Comparison of ENCODE assay signal across 8 mouse cellular contexts in genomic region chr14:49234788-49235515, GRCm38 (mm10). TPM values are rescaled to one million over a fixed set of nuclear protein-coding genes. Genes with fewer than 3 reads are reported as not detected.
DNase-seq lines count a peak whose midpoint lies in the region; ATAC-seq and TF ChIP-seq lines count a peak whose summit lies in the region.
"Had no signal": no experiment of that assay in that cellular context is flagged by ENCODE, and none has a peak within 500 bp of the region (broad histone marks: within the 10 kb centered on the region; RNA-seq: fewer than 3 reads in every experiment).

No protein-coding gene starts in this region.

- 0 out of 2 replicates have a peak overlapping the region, but pooled peaks have one; percentile 38 for H3K4me3 ChIP-seq in G1E (ENCODE audit: low read depth, low read length)
- H3K4me3 ChIP-seq in limb, embryonic 14.5 days (replicated peaks; ENCODE audit: low read length): no peak overlapping the region
- H3K4me3 ChIP-seq: neural tube, embryonic 13.5 days had no signal

- H3K9me3 ChIP-seq in G1E (replicated peaks): no peaks in the 10 kb centered on the region
- H3K9me3 ChIP-seq in limb, embryonic 14.5 days (ENCODE audit: control insufficient read depth, low read length): no peaks in the 10 kb centered on the region
- H3K9me3 ChIP-seq: neural tube, embryonic 13.5 days had no signal

- TF ChIP-seq CTCF in G1E (IDR thresholded peaks at IDR 0.05; ENCODE audit: low read depth, low read length): peak; percentile 31; the same call in 1 of the 2 replicates

- no peak overlapping the region for H3K4me2 ChIP-seq in limb, embryonic 14.5 days (replicated peaks; ENCODE audit: low read depth, low read length, severe bottlenecking)
- H3K4me2 ChIP-seq: neural tube, embryonic 13.5 days had no signal

- peak; percentile 40 for ATAC-seq in G1E (ENCODE audit: extremely low read depth, insufficient number of reproducible peaks, low FRiP score, poor library complexity, severe bottlenecking)
- peak; percentile 70 for ATAC-seq in granulocyte monocyte progenitor cell, adult 5-6 weeks (replicated peaks; ENCODE audit: poor library complexity, severe bottlenecking)
- no peak for ATAC-seq in limb, embryonic 14.5 days (ENCODE audit: low FRiP score, low read depth)

- no peaks in the 10 kb centered on the region; the same call in 1 of the 2 replicates for H3K27me3 ChIP-seq in G1E (ENCODE audit: insufficient read depth, low read length)
- no peaks in the 10 kb centered on the region for H3K27me3 ChIP-seq in limb, embryonic 14.5 days (ENCODE audit: control insufficient read depth, insufficient read depth, low read length)
- H3K27me3 ChIP-seq: neural tube, embryonic 13.5 days had no signal

- intact Hi-C loops in left cerebral cortex, postnatal 36 days (cut with DNase I): loop anchor here (5.0 kb wide), 1 partner anchor 307 kb away; no protein-coding TSS in a partner anchor

- H3K27ac ChIP-seq in limb, embryonic 14.5 days (replicated peaks; ENCODE audit: low read depth, low read length): no peak overlapping the region
- H3K27ac ChIP-seq: neural tube, embryonic 13.5 days had no signal

- H3K36me3 ChIP-seq in G1E (replicated peaks): no peaks in the 10 kb centered on the region
- H3K36me3 ChIP-seq in limb, embryonic 14.5 days (ENCODE audit: control insufficient read depth, insufficient read depth, low read length): no peaks in the 10 kb centered on the region
- H3K36me3 ChIP-seq: neural tube, embryonic 13.5 days had no signal

- no peak for TF ChIP-seq POLR2A in limb, embryonic 14.5 days (IDR thresholded peaks at IDR 0.05; ENCODE audit: borderline replicate concordance, extremely low read depth, insufficient read depth, insufficient read length)

- 46% methylated on average over 9 of the region's 9 CpGs for WGBS in limb, embryonic 14.5 days

- H3K4me1 ChIP-seq in G1E (ENCODE audit: insufficient read depth, low read depth, low read length): no peaks in the 10 kb centered on the region
- no peaks in the 10 kb centered on the region for H3K4me1 ChIP-seq in limb, embryonic 14.5 days (ENCODE audit: control insufficient read depth, insufficient read depth, low read length)
- H3K4me1 ChIP-seq: neural tube, embryonic 13.5 days had no signal

- 0 out of 2 replicates have a peak overlapping the region, but pooled peaks have one; percentile 7 for H3K9ac ChIP-seq in limb, embryonic 14.5 days (ENCODE audit: low read depth, low read length, severe bottlenecking)
- H3K9ac ChIP-seq: neural tube, embryonic 13.5 days had no signal

- peak; percentile 27 to 30 for DNase-seq in left cerebral cortex, adult 18-20 months (ENCODE audit: low spot score in 2 of 2)
- no peak for DNase-seq in left cerebral cortex, postnatal 36 days (ENCODE audit: low spot score in 2 of 2)
- DNase-seq in G1E (ENCODE audit: low spot score): peak; percentile 5
- DNase-seq in adrenal gland, postnatal 25 days: peak; percentile 28
- DNase-seq in limb, embryonic 14.5 days (ENCODE audit: low spot score): peak; percentile 74
- DNase-seq in right cerebral cortex, postnatal 4 days: peak; percentile 30

RNA-seq across cellular contexts. Expression of gene ccdc198, which starts 10.3 kb away (rescaled TPM):
- total RNA-seq in left cerebral cortex, adult 18-20 months (2021): not detected
- total RNA-seq in left cerebral cortex, postnatal 36 days (2021): not detected
- total RNA-seq in G1E (2014; fragmentation: Nextera tagmentation): not detected in 2 replicates
- total RNA-seq in G1E (2017): 0.05 TPM in 1 of 2 replicates, not detected in the other
- polyA plus RNA-seq in G1E (2012): not detected in 2 replicates
- not detected in 2 replicates for total RNA-seq in adrenal gland, postnatal 25 days (2021)
- not detected in 2 replicates for total RNA-seq in granulocyte monocyte progenitor cell, adult 5-6 weeks (2014; fragmentation: Nextera tagmentation)
- total RNA-seq in granulocyte monocyte progenitor cell, adult 5-6 weeks (2017): not detected in 2 replicates
- polyA plus RNA-seq in limb, embryonic 14.5 days (2012; rRNA removed): 0.15 TPM in 1 of 2 replicates, not detected in the other
- polyA plus RNA-seq in limb, embryonic 14.5 days (2014; fragmentation: Nextera tagmentation; extraction: Ambion mirVana): not detected in 2 replicates
- polyA plus RNA-seq: neural tube, embryonic 13.5 days had no signal

Comparison
In these comparisons a context has a peak if more than half of its experiments do, and no peak if none do; other contexts are left out.
1. DNase-seq: peak in left cerebral cortex, adult 18-20 months (2 of 2), G1E (single experiment), adrenal gland, postnatal 25 days (single experiment), limb, embryonic 14.5 days (single experiment) and right cerebral cortex, postnatal 4 days (single experiment); none in left cerebral cortex, postnatal 36 days (0 of 2).